Mouse (Mus musculus) myocyte (in vitro differentiated cells): Measurements from ENCODE around the gene Uevld.

Experiments
- E2F4 ChIP-seq: IDR thresholded peaks from one replicate; pipeline ENCODE4 v1.6.1; 2011; ENCODE audit warnings: mild to moderate bottlenecking, control low read depth, moderate library complexity; ENCODE audit not compliant: insufficient read depth
- MAX ChIP-seq: IDR thresholded peaks from one replicate; pipeline ENCODE4 v1.6.1; 2011; ENCODE audit warnings: low read depth, mild to moderate bottlenecking, control low read depth
- MYOG ChIP-seq, 3 experiments: IDR thresholded peaks; one replicate each; pipeline ENCODE4 v1.6.1; 2011; ENCODE audit warnings: control low read depth in 2 of 3, low read depth in 2 of 3, mild to moderate bottlenecking in 2 of 3; ENCODE audit not compliant: insufficient read length in 2 of 3, control insufficient read depth in 1 of 3, insufficient read depth in 1 of 3
- POLR2A ChIP-seq: IDR thresholded peaks from one replicate; pipeline ENCODE4 v1.6.1; 2011; ENCODE audit warnings: low read depth, mild to moderate bottlenecking, control low read depth, moderate library complexity; ENCODE audit not compliant: insufficient read length
- POLR2AphosphoS2 ChIP-seq: IDR thresholded peaks from one replicate; pipeline ENCODE4 v1.6.1; 2011; ENCODE audit warnings: low read depth, control low read depth; ENCODE audit not compliant: insufficient read length
- TCF12 ChIP-seq: IDR thresholded peaks from one replicate; pipeline ENCODE4 v1.6.1; 2011; ENCODE audit warnings: mild to moderate bottlenecking, control low read depth; ENCODE audit not compliant: poor library complexity, insufficient read depth, severe bottlenecking
- USF1 ChIP-seq: IDR thresholded peaks from one replicate; pipeline ENCODE4 v1.6.1; 2011; ENCODE audit warnings: low read depth, mild to moderate bottlenecking, control low read depth, moderate library complexity

GRCm38 (mm10) chr7:46911250-46911649 lies 47.1 kb downstream of the Uevld start:
- TF ChIP-seq POLR2AphosphoS2: no peak
- TF ChIP-seq E2F4: no peak
- no peak for TF ChIP-seq POLR2A
- TF ChIP-seq USF1: no peak
- TF ChIP-seq MYOG (IDR thresholded peaks at IDR 0.05; ENCODE audit: control insufficient read depth in 1 of 3, insufficient read depth in 1 of 3, insufficient read length in 2 of 3, low read depth in 2 of 3): no peak
- no peak for TF ChIP-seq TCF12
- no peak for TF ChIP-seq MAX
